Mouse (Mus musculus): ENCODE measurements around the gene Tnfrsf14.

- TF ChIP-seq CTCF (IDR thresholded peaks at IDR 0.05; ENCODE audit: extremely low read depth, insufficient read depth, insufficient read length, insufficient replicate concordance) (no peak), POLR2A (IDR thresholded peaks at IDR 0.05; ENCODE audit: low read depth, low read length) (no peak)
These were observed 19.9 kb upstream of the Tnfrsf14 start for GRCm38 (mm10) chr4:154948066-154948939.

Data from spleen, adult 2 months (tissue).